8 mouse cellular contexts compared by ENCODE assay signal in genomic region chr7:5060239-5060731, GRCm38 (mm10). TPM values are rescaled to one million over a fixed set of nuclear protein-coding genes. Genes with fewer than 3 reads are reported as not detected.
DNase-seq lines count a peak whose midpoint lies in the region; ATAC-seq and TF ChIP-seq lines count a peak whose summit lies in the region.

No protein-coding gene starts in this region.

- H3K9ac ChIP-seq in intestine, embryonic 15.5 days: peak overlapping the region; percentile 72
- H3K9ac ChIP-seq in limb, embryonic 14.5 days (ENCODE audit: low read depth, low read length, severe bottlenecking): peak overlapping the region; percentile 83
- peak overlapping the region; percentile 76 for H3K9ac ChIP-seq in midbrain, embryonic 14.5 days (replicated peaks; ENCODE audit: low read length)

- peaks cover 27% of the 10 kb centered on the region for H3K27me3 ChIP-seq in intestine, embryonic 15.5 days (replicated peaks)
- H3K27me3 ChIP-seq in limb, embryonic 14.5 days (ENCODE audit: control insufficient read depth, insufficient read depth, low read length): peaks cover 18% of the 10 kb centered on the region
- peaks cover 22% of the 10 kb centered on the region for H3K27me3 ChIP-seq in midbrain, embryonic 14.5 days (ENCODE audit: control insufficient read depth, insufficient read depth, low read length)

- peak; percentile 68 to 73 for DNase-seq in urinary bladder, adult 18-20 months (ENCODE audit: low spot score in 2 of 2)
- DNase-seq in urinary bladder, postnatal 10 days (ENCODE audit: low spot score): no peak
- DNase-seq in embryo, embryonic 11.5 days (ENCODE audit: low read depth, low spot score): peak; percentile 69
- peak; percentile 60 for DNase-seq in gastrocnemius, postnatal 25 days
- DNase-seq in limb, embryonic 14.5 days (ENCODE audit: low spot score): peak; percentile 86
- peak; percentile 89 for DNase-seq in midbrain, embryonic 14.5 days
- peak; percentile 58 to 75 for DNase-seq in spleen, adult 18-20 months

- no peaks in the 10 kb centered on the region for H3K9me3 ChIP-seq in intestine, embryonic 15.5 days
- H3K9me3 ChIP-seq in limb, embryonic 14.5 days (ENCODE audit: control insufficient read depth, low read length): no peaks in the 10 kb centered on the region
- no peaks in the 10 kb centered on the region for H3K9me3 ChIP-seq in midbrain, embryonic 14.5 days (ENCODE audit: control insufficient read depth, low read length)

- 2% methylated on average over 27 of the region's 27 CpGs for WGBS in intestine, embryonic 15.5 days
- WGBS in limb, embryonic 14.5 days: 3% methylated on average over 24 of the region's 27 CpGs
- WGBS in midbrain, embryonic 14.5 days: 4% methylated on average over 27 of the region's 27 CpGs

- H3K36me3 ChIP-seq in intestine, embryonic 15.5 days: no peaks in the 10 kb centered on the region
- H3K36me3 ChIP-seq in limb, embryonic 14.5 days (ENCODE audit: control insufficient read depth, insufficient read depth, low read length): 0 out of 2 replicates have a peak, but pooled peaks cover under 1% of the 10 kb centered on the region
- H3K36me3 ChIP-seq in midbrain, embryonic 14.5 days (ENCODE audit: control insufficient read depth, insufficient read depth, low read length): no peaks in the 10 kb centered on the region

- H3K4me1 ChIP-seq in intestine, embryonic 15.5 days (replicated peaks): peaks cover 24% of the 10 kb centered on the region
- peaks cover 24% of the 10 kb centered on the region for H3K4me1 ChIP-seq in limb, embryonic 14.5 days (ENCODE audit: control insufficient read depth, insufficient read depth, low read length)
- H3K4me1 ChIP-seq in midbrain, embryonic 14.5 days (ENCODE audit: control insufficient read depth, insufficient read depth, low read length): peaks cover 33% of the 10 kb centered on the region

- no peak for TF ChIP-seq POLR2A in limb, embryonic 14.5 days (IDR thresholded peaks at IDR 0.05; ENCODE audit: borderline replicate concordance, extremely low read depth, insufficient read depth, insufficient read length)

- peak; percentile 13 for ATAC-seq in intestine, embryonic 15.5 days
- ATAC-seq in limb, embryonic 14.5 days (ENCODE audit: low FRiP score, low read depth): no peak
- ATAC-seq in midbrain, embryonic 14.5 days (ENCODE audit: low FRiP score, low TSS enrichment): no peak

- peak overlapping the region; percentile 99 for H3K27ac ChIP-seq in intestine, embryonic 15.5 days
- H3K27ac ChIP-seq in limb, embryonic 14.5 days (replicated peaks; ENCODE audit: low read depth, low read length): peak overlapping the region; percentile 96
- peak overlapping the region; percentile 98 for H3K27ac ChIP-seq in midbrain, embryonic 14.5 days (replicated peaks; ENCODE audit: low read depth, low read length)

- peak overlapping the region; percentile 90 for H3K4me2 ChIP-seq in intestine, embryonic 15.5 days (replicated peaks)
- H3K4me2 ChIP-seq in limb, embryonic 14.5 days (replicated peaks; ENCODE audit: low read depth, low read length, severe bottlenecking): peak overlapping the region; percentile 82
- peak overlapping the region; percentile 97 for H3K4me2 ChIP-seq in midbrain, embryonic 14.5 days (ENCODE audit: low read length)

- peak overlapping the region; percentile 62 for H3K4me3 ChIP-seq in intestine, embryonic 15.5 days (replicated peaks)
- peak overlapping the region; percentile 64 for H3K4me3 ChIP-seq in limb, embryonic 14.5 days (replicated peaks; ENCODE audit: low read length)
- H3K4me3 ChIP-seq in midbrain, embryonic 14.5 days (replicated peaks; ENCODE audit: low read depth, low read length): peak overlapping the region; percentile 74

RNA-seq across cellular contexts. Expression of gene U2af2, which starts 1.7 kb away (rescaled TPM):
- total RNA-seq in gastrocnemius, postnatal 25 days (2021): 10 to 100 TPM; 43.1 to 45.2 TPM
- 126 and 130 TPM in 2 replicates for polyA plus RNA-seq in intestine, embryonic 15.5 days (2015; fragmentation: Nextera tagmentation; extraction: Ambion mirVana)
- polyA plus RNA-seq in limb, embryonic 14.5 days (2012; rRNA removed): 431 and 479 TPM in 2 replicates
- polyA plus RNA-seq in limb, embryonic 14.5 days (2014; fragmentation: Nextera tagmentation; extraction: Ambion mirVana): 123 and 128 TPM in 2 replicates
- polyA plus RNA-seq in midbrain, embryonic 14.5 days (2014; fragmentation: Nextera tagmentation; extraction: Ambion mirVana): 111 and 115 TPM in 2 replicates

RNA-seq across cellular contexts. Expression of gene Zfp580, which starts 8.9 kb away (rescaled TPM):
- total RNA-seq in gastrocnemius, postnatal 25 days (2021): 1 to 10 TPM; 2.9 to 3.2 TPM
- 22.2 and 25.0 TPM in 2 replicates for polyA plus RNA-seq in intestine, embryonic 15.5 days (2015; fragmentation: Nextera tagmentation; extraction: Ambion mirVana)
- 49.7 and 70.4 TPM in 2 replicates for polyA plus RNA-seq in limb, embryonic 14.5 days (2012; rRNA removed)
- 47.5 and 57.7 TPM in 2 replicates for polyA plus RNA-seq in limb, embryonic 14.5 days (2014; fragmentation: Nextera tagmentation; extraction: Ambion mirVana)
- 104 and 105 TPM in 2 replicates for polyA plus RNA-seq in midbrain, embryonic 14.5 days (2014; fragmentation: Nextera tagmentation; extraction: Ambion mirVana)

RNA-seq across cellular contexts. Expression of gene Epn1, which starts 19.8 kb away (rescaled TPM):
- 100 to 1,000 TPM; 134 to 145 TPM for total RNA-seq in gastrocnemius, postnatal 25 days (2021)
- polyA plus RNA-seq in intestine, embryonic 15.5 days (2015; fragmentation: Nextera tagmentation; extraction: Ambion mirVana): 62.4 and 66.5 TPM in 2 replicates
- 119 and 144 TPM in 2 replicates for polyA plus RNA-seq in limb, embryonic 14.5 days (2012; rRNA removed)
- polyA plus RNA-seq in limb, embryonic 14.5 days (2014; fragmentation: Nextera tagmentation; extraction: Ambion mirVana): 69.1 and 76.2 TPM in 2 replicates
- polyA plus RNA-seq in midbrain, embryonic 14.5 days (2014; fragmentation: Nextera tagmentation; extraction: Ambion mirVana): 104 and 119 TPM in 2 replicates

RNA-seq across cellular contexts. Expression of gene Zfp784, which starts 22.0 kb away (rescaled TPM):
- 1 to 10 TPM; 2.6 to 3.4 TPM for total RNA-seq in gastrocnemius, postnatal 25 days (2021)
- polyA plus RNA-seq in intestine, embryonic 15.5 days (2015; fragmentation: Nextera tagmentation; extraction: Ambion mirVana): 6.0 and 6.5 TPM in 2 replicates
- 6.5 and 6.8 TPM in 2 replicates for polyA plus RNA-seq in limb, embryonic 14.5 days (2012; rRNA removed)
- 5.6 and 6.3 TPM in 2 replicates for polyA plus RNA-seq in limb, embryonic 14.5 days (2014; fragmentation: Nextera tagmentation; extraction: Ambion mirVana)
- 9.1 and 10.8 TPM in 2 replicates for polyA plus RNA-seq in midbrain, embryonic 14.5 days (2014; fragmentation: Nextera tagmentation; extraction: Ambion mirVana)

RNA-seq across cellular contexts. Expression of gene 4632433K11Rik, which starts 26.4 kb away (rescaled TPM):
- total RNA-seq in gastrocnemius, postnatal 25 days (2021): not detected
- not detected in 2 replicates for polyA plus RNA-seq in intestine, embryonic 15.5 days (2015; fragmentation: Nextera tagmentation; extraction: Ambion mirVana)
- not detected in 2 replicates for polyA plus RNA-seq in limb, embryonic 14.5 days (2012; rRNA removed)
- polyA plus RNA-seq in limb, embryonic 14.5 days (2014; fragmentation: Nextera tagmentation; extraction: Ambion mirVana): not detected in 2 replicates
- polyA plus RNA-seq in midbrain, embryonic 14.5 days (2014; fragmentation: Nextera tagmentation; extraction: Ambion mirVana): not detected in 2 replicates
